Mouse (Mus musculus) spleen, adult 2 months (tissue): ENCODE data around the gene Rnf144a.

ENCODE experiments used
- CTCF ChIP-seq: fragments of 200-500 bp; IDR thresholded peaks from 2 replicates; pipeline ENCODE4 v1.5.1; 2011; ENCODE audit warnings: mild to moderate bottlenecking, inconsistent platforms; ENCODE audit not compliant: insufficient read depth, insufficient read length, insufficient replicate concordance; ENCODE audit errors: extremely low read depth
- POLR2A ChIP-seq: fragments of 200-500 bp; IDR thresholded peaks from 2 replicates; pipeline ENCODE4 v1.6.1; 2011; ENCODE audit warnings: low read depth, low read length, inconsistent platforms

GRCm38 (mm10) chr12:26386189-26386588 is 28.9 kb downstream of the Rnf144a start:
- TF ChIP-seq CTCF = no peak
- no peak for TF ChIP-seq POLR2A
